In the genomic region with DNA sequence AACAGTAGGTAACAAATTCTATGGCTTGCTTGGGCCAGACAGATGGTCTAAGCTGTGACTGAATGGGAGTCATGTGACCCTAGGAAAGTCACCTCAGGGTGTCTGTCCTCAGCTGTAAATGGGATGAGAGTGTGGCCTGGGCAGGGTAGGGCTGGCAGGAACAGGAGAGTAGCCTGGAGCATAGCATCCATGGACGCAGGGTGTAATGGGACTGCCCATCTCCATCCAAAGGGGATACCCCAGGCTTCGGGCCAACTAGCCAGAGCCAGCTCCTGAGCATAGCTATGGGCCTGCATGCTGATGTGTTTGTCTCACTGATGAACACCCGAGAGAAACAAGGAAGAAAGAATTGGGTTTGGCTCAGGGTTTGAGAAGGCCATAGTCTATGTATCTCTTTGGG, we compare ENCODE assay signal across 29 mouse cellular contexts. TPM values are rescaled to one million over a fixed set of nuclear protein-coding genes. Genes with fewer than 3 reads are reported as not detected.
"Had no signal": no experiment of that assay in that cellular context is flagged by ENCODE, and none has a peak within 500 bp of the region (broad histone marks: within the 10 kb centered on the region; RNA-seq: fewer than 3 reads in every experiment).

No protein-coding gene starts in this region.

- DNase-seq: gastrocnemius, postnatal 10 days; gastrocnemius, postnatal 25 days; heart, adult 18-20 months; heart, postnatal 10 days; heart, postnatal 4 days; kidney, adult 18-20 months; kidney, adult 8-10 months; kidney, postnatal 10 days; kidney, postnatal 25 days; kidney, postnatal 4 days; liver; liver, embryonic 13.5 days; liver, postnatal 0 days had no signal

- H3K4me2 ChIP-seq: heart, embryonic 12.5 days; hindbrain, embryonic 12.5 days; hindbrain, embryonic 14.5 days; intestine, embryonic 15.5 days; limb, embryonic 12.5 days; liver, embryonic 11.5 days; liver, embryonic 13.5 days; liver, embryonic 15.5 days had no signal

- H3K9me3 ChIP-seq: heart, embryonic 10.5 days; heart, embryonic 12.5 days; hindbrain, embryonic 10.5 days; hindbrain, embryonic 12.5 days; intestine, embryonic 15.5 days; limb, embryonic 10.5 days; limb, embryonic 12.5 days; liver, embryonic 13.5 days; liver, embryonic 15.5 days had no signal

- H3K27ac ChIP-seq: heart, embryonic 10.5 days; hindbrain, embryonic 10.5 days; hindbrain, embryonic 12.5 days; hindbrain, embryonic 14.5 days; intestine, embryonic 15.5 days; layer of hippocampus, adult 2 months; left cerebral cortex, adult 2 months; limb, embryonic 10.5 days; limb, embryonic 12.5 days; liver, embryonic 13.5 days; liver, embryonic 15.5 days had no signal

- H3K36me3 ChIP-seq: heart, embryonic 10.5 days; heart, embryonic 12.5 days; hindbrain, embryonic 10.5 days; hindbrain, embryonic 12.5 days; intestine, embryonic 15.5 days; limb, embryonic 10.5 days; limb, embryonic 12.5 days; liver, embryonic 13.5 days; liver, embryonic 15.5 days had no signal

- H3K4me3 ChIP-seq: heart, embryonic 10.5 days; heart, embryonic 12.5 days; hindbrain, embryonic 10.5 days; hindbrain, embryonic 12.5 days; intestine, embryonic 15.5 days; layer of hippocampus, adult 2 months; left cerebral cortex, adult 2 months; limb, embryonic 10.5 days; limb, embryonic 12.5 days; liver, embryonic 13.5 days; liver, embryonic 15.5 days had no signal

- H3K9ac ChIP-seq: heart, embryonic 12.5 days; hindbrain, embryonic 12.5 days; hindbrain, embryonic 14.5 days; intestine, embryonic 15.5 days; limb, embryonic 12.5 days; liver, embryonic 13.5 days; liver, embryonic 15.5 days; liver, postnatal 0 days had no signal

- ATAC-seq: hindbrain, embryonic 16.5 days; inflammation-experienced regulatory T-cells, adult 6 months; intestine, embryonic 15.5 days; intestine, postnatal 0 days; liver, postnatal 0 days had no signal

RNA-seq across cellular contexts. Expression of a gene that starts 22.8 kb away (rescaled TPM):
- polyA plus RNA-seq: heart, embryonic 14.5 days had no signal
